Mouse (Mus musculus): Measurements from ENCODE around the gene Atp6v1e1.

DNA sequence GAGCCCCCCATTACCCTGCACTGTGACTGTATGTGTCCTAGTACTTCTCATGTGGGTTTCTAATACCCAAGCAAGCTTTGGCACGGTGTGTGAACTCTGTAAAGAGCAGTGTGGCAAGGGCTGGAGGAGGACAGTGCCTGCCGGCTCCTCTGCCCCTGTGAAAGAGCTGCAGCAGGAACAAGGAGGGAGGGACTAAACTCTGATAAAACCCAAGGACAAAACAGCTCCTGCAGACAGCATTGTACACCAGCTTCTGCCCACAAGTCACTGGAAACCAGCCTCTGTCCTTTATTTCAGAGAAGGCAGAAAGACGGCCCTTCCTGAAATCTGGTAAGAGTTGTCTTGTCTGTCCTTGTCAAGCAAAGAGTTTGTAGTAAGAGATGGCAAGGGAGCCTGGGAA is 46.3 kb downstream of the Atp6v1e1 start:
- TF ChIP-seq ZMIZ1 (IDR thresholded peaks at IDR 0.05; ENCODE audit: low read depth, low read length) (no peak), ZNF384 (IDR thresholded peaks at IDR 0.05; ENCODE audit: low read depth, low read length) (no peak), MAZ (IDR thresholded peaks at IDR 0.05; ENCODE audit: low read depth, low read length) (no peak), CTCF (conservative IDR thresholded peaks at IDR 0.05 in 1 of 2, IDR thresholded peaks at IDR 0.05 in 1 of 2; ENCODE audit: low read depth in 2 of 2, low read length in 2 of 2) (no peak), GABPA (IDR thresholded peaks at IDR 0.05; ENCODE audit: insufficient replicate concordance, low read depth, low read length) (no peak), HCFC1 (IDR thresholded peaks at IDR 0.05; ENCODE audit: low read depth, low read length) (no peak), MAFK (IDR thresholded peaks at IDR 0.05; ENCODE audit: insufficient replicate concordance, low read length) (no peak), BHLHE40 (IDR thresholded peaks at IDR 0.05; ENCODE audit: low read depth, low read length) (no peak)

Measured in CH12.LX (cell line).